Mouse (Mus musculus) C2C12 (cell line): ENCODE results near the gene Nptxr. TPM values are rescaled to one million over a fixed set of nuclear protein-coding genes. Genes with fewer than 3 reads are reported as not detected.
A peak's percentile ranks its signal among the peaks of the same experiment; 100 is the strongest.

Experiments
- H3K27me3 ChIP-seq: one replicate; pipeline ENCODE4 v1.6.1; 2011; ENCODE audit not compliant: control insufficient read depth, insufficient read depth, insufficient read length
- H3K36me3 ChIP-seq: one replicate; pipeline ENCODE4 v1.6.1; 2011; ENCODE audit not compliant: control insufficient read depth, insufficient read depth
- H3K4me3 ChIP-seq: one replicate; pipeline ENCODE4 v1.5.1; 2011; ENCODE audit warnings: mild to moderate bottlenecking, control low read depth; ENCODE audit not compliant: poor library complexity, insufficient read depth, severe bottlenecking
- H3K79me2 ChIP-seq: one replicate; pipeline ENCODE4 v1.6.1; 2011; ENCODE audit not compliant: control insufficient read depth, insufficient read depth
- H3K79me3 ChIP-seq: one replicate; pipeline ENCODE4 v1.6.1; 2011; ENCODE audit warnings: low read depth, control low read depth
- H3ac ChIP-seq: one replicate; pipeline ENCODE3; 2011; ENCODE audit warnings: low read depth; ENCODE audit not compliant: control insufficient read depth, insufficient read length
- CEBPB ChIP-seq: IDR thresholded peaks from one replicate; pipeline ENCODE4 v1.6.1; 2011; ENCODE audit warnings: low read depth, mild to moderate bottlenecking, control low read depth, moderate library complexity
- CTCF ChIP-seq: IDR thresholded peaks from one replicate; pipeline ENCODE4 v1.5.1; 2011; ENCODE audit not compliant: control insufficient read depth, insufficient read depth, insufficient read length
- FOSL1 ChIP-seq: IDR thresholded peaks from one replicate; pipeline ENCODE4 v1.8.0; 2011; ENCODE audit warnings: mild to moderate bottlenecking, low read length; ENCODE audit not compliant: poor library complexity, insufficient read depth, severe bottlenecking
- MAX ChIP-seq: IDR thresholded peaks from one replicate; pipeline ENCODE4 v1.6.1; 2011; ENCODE audit warnings: mild to moderate bottlenecking, control low read depth
- MYOD1 ChIP-seq: IDR thresholded peaks from one replicate; pipeline ENCODE4 v1.6.1; 2011; ENCODE audit warnings: low read depth; ENCODE audit not compliant: control insufficient read depth, insufficient read length
- MYOG ChIP-seq: IDR thresholded peaks from one replicate; pipeline ENCODE4 v1.6.1; 2011; ENCODE audit not compliant: control insufficient read depth, insufficient read length; ENCODE audit errors: extremely low read depth
- USF1 ChIP-seq: IDR thresholded peaks from one replicate; pipeline ENCODE4 v1.6.1; 2011; ENCODE audit warnings: low read depth, mild to moderate bottlenecking, control low read depth, moderate library complexity
- polyA plus RNA-seq: library from polyadenylated mRNA; unstranded; fragments of >200 nt; fragmentation: generic; extraction: Trizol; gene quantifications from one replicate; pipeline ENCODE4 v1.2.1, GENCODE M21; 2012; ENCODE audit warnings: missing spikeins

The Nptxr gene
- polyA plus RNA-seq, 1 experiment, result 26.6 TPM

DNA sequence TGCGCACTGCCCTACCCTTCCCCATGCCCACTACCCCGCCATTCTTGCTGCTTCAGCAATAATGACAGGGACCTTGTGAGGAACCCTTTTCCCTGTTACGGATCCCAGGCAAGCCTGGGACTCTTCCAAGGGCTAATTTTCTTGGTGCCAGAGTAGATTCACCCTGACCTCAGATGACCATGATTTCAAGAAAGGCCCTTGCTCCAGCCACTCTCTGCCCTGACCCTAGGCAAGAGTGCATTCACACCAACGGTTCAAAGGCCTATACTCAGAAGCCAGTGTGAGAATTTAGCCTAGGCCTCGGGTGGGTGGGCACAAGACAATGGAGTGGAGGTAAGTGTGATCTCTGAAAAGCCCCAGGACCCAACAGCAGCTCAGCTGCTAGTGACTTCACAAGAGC lies 24.9 kb upstream of the Nptxr start:
- Histone ChIP-seq H3K27me3 (no peaks in the 10 kb centered on the region), H3K79me2 (peaks cover 44% of the 10 kb centered on the region), H3K36me3 (peaks cover 46% of the 10 kb centered on the region), H3K79me3 (peaks cover 11% of the 10 kb centered on the region), H3K4me3 (no peak overlapping the region), H3ac (no peak overlapping the region)
- no peak for TF ChIP-seq MYOG
- TF ChIP-seq USF1, result no peak
- TF ChIP-seq CEBPB, result no peak
- TF ChIP-seq FOSL1, result no peak
- no peak for TF ChIP-seq MAX
- TF ChIP-seq MYOD1, result no peak
- no peak for TF ChIP-seq CTCF

DNA sequence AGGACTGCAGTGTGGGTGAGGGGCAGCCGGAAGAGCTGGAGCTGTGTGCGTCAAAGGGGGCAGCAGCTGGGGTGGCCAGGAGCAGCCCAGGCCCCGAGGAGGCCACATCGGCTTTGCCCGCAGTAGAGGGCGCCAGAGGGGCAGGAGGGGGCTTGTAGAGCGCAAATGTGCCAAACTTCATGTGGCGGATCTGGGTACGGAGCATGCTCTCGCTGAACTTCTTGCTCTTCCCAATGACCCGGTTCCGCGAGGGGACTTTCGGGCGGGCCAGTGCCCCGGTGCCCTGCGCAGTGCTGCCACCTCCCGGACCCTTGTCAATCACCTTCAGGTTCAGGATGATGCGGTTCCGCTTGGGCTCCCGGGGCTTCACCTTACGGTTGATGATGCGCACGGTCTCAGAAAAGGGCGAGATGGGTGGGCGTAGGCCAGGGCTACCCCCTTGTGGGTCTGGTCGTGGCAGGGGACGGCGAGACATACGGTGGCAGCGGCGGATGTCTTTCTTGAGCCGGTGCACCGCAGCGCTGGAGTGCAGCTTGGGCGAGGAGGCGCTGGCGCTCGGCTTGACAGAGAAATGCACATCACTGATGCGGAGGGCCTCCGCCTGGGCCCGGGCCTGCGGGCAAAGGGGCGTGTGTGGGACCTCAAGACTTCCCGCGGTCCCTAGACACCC lies 23.9 kb upstream of the Nptxr start:
- peaks cover 48% of the 10 kb centered on the region for H3K36me3 ChIP-seq
- H3K4me3 ChIP-seq, result no peak overlapping the region

DNA sequence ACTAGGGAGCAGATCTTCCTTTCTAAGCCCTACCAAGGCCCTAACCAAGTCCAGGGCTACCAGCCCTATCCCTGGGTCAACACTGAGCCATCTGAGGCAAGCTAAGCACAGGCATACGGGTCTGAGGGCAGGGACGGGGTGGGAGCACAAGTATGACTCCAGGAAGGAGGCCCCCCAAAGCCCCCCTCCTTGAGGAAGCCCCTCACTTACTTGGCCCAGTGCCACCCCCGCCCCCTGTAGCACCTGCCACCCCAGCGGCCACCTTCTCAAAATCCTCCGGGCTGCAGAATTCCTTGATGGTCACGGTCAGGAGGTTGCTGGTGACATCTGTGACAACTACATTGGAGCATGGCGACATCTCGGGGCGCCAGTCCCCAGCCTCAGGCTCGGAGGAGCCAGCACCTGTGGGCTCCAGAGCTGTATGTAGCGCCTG lies 23.2 kb upstream of the Nptxr start:
- TF ChIP-seq FOSL1 (no peak), USF1 (no peak), MAX (no peak), MYOD1 (no peak), MYOG (no peak), CEBPB (no peak), CTCF (no peak)
- H3K4me3 ChIP-seq, result no peak overlapping the region
- no peaks in the 10 kb centered on the region for H3K27me3 ChIP-seq
- H3K79me3 ChIP-seq, result peaks cover 4% of the 10 kb centered on the region
- no peak overlapping the region for H3ac ChIP-seq
- peaks cover 33% of the 10 kb centered on the region for H3K79me2 ChIP-seq
- peaks cover 55% of the 10 kb centered on the region for H3K36me3 ChIP-seq

More for the DNA sequence above, 23.9 kb upstream of the Nptxr start:
- H3K79me3 ChIP-seq, result peaks cover 10% of the 10 kb centered on the region
- peaks cover 40% of the 10 kb centered on the region for H3K79me2 ChIP-seq
- TF ChIP-seq CTCF (peak; percentile 43), MAX (no peak), CEBPB (no peak)
- no peak overlapping the region for H3ac ChIP-seq
- H3K27me3 ChIP-seq, result no peaks in the 10 kb centered on the region

DNA sequence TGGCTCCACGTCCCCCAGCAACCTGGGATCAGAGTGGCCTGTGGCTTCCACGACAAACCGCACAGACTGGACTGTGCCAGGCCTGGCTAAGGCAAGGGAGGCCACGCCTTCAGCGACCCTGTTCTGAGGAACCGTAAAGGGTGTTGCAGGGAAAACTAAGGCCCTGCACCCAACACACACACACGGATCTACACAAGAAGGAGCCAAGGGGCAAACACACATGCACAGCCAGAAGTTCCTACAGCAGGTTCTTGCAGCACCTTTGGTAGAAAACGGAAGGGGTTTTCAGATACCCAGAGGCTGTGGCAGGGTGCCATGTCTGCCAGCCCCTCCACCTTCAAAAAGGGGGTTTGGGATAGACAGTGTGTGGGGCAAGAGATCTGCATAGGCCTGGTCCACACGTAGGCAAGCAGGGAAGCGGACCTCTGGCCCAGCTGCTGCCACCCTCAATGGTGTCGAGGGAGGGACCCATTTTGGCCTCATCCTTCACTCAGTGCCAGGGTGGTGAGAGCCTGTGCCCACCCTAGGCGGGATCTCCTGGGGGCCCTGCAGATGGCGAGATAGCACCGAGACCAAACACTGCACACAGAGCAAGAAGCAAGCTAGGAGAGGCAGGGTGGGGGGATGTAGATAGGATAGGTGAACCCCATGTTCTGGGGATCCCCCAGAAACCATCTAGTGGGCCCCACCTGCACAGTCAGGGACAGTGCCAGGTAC lies 22.7 kb upstream of the Nptxr start:
- no peaks in the 10 kb centered on the region for H3K27me3 ChIP-seq
- TF ChIP-seq MYOG, result no peak
- no peak for TF ChIP-seq CEBPB
- TF ChIP-seq FOSL1, result no peak
- TF ChIP-seq USF1, result no peak
- no peak for TF ChIP-seq MYOD1
- TF ChIP-seq MAX, result no peak
- no peak for TF ChIP-seq CTCF
- no peak overlapping the region for H3ac ChIP-seq
- H3K4me3 ChIP-seq, result no peak overlapping the region
- H3K79me2 ChIP-seq, result peaks cover 27% of the 10 kb centered on the region
- peaks cover 60% of the 10 kb centered on the region for H3K36me3 ChIP-seq
- no peaks in the 10 kb centered on the region for H3K79me3 ChIP-seq

DNA sequence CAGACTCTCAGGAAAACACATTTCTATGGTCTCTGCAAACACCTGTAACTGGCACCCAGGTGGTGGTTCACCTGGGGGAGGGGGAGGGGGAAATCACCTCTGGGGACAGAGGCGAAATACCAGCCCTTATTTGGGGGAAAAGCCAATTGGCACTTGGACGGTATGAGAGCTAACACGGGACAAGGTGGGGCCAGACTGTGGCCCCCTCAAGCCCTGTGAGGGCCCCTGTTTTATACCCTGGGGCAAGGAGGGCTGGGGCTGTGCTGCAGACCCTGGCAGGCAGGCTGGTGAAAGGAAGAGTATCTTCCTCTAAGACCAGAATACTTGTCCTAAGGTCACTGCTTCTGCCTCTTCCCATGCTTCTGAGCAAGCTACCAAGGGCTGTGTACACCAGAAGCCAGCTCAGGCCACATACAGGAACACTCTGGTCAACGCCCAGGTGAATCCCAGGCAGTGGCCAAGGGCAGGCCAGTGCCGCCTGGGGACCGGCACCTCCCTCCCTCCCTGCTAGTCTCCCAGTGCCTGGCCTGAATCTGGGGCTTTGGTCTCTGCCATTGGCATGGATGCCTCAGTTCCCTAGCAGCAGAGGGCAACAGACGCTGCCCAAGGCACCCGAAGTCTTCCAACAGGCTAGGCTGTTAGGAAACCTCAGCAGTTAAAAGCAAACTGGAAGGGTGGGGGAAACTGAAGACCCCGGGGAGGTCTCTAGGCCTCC lies 21.8 kb upstream of the Nptxr start:
- Histone ChIP-seq H3K27me3 (no peaks in the 10 kb centered on the region), H3K79me3 (no peaks in the 10 kb centered on the region), H3ac (no peak overlapping the region), H3K36me3 (peaks cover 54% of the 10 kb centered on the region), H3K4me3 (no peak overlapping the region), H3K79me2 (peaks cover 19% of the 10 kb centered on the region)
- TF ChIP-seq FOSL1, result no peak
- no peak for TF ChIP-seq MAX
- TF ChIP-seq MYOG, result no peak
- no peak for TF ChIP-seq MYOD1
- TF ChIP-seq CTCF, result no peak
- no peak for TF ChIP-seq USF1
- TF ChIP-seq CEBPB, result no peak

DNA sequence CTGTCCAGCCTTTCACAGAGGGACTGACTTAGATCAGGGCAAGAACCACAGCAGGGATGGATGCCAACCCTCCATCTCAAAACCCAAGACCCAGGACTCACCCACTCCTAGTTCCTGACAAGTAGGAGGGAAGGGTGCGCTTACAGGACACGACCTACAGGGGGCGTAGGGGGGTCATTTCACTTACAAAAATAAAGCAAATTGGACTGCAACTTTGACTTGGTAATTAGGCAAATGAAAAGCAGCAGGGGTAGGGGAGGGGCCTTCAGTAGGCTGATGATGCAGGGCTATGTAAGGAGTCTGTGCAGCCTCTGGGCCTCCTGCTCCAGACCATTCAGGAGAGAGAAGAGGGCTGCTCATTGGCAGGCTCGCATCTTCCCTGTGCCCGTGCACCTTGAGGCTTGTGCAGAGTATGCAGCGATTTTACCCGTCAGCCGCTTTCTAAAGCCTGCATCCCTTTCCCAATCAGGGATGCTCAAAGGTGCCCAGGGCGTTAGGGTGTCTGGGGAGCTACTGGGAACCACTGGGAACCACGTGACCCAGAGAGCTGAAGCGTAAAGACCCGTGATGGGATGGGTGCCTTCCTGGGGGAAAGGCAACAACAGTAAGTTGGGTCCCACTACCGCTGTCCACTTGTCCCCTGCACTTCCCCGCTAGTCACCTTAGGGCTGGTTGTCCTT lies 20.7 kb upstream of the Nptxr start:
- Histone ChIP-seq H3K79me2 (peaks cover 17% of the 10 kb centered on the region), H3K4me3 (no peak overlapping the region), H3K36me3 (peaks cover 50% of the 10 kb centered on the region), H3K27me3 (no peaks in the 10 kb centered on the region), H3ac (no peak overlapping the region), H3K79me3 (no peaks in the 10 kb centered on the region)
- TF ChIP-seq MYOD1, result no peak
